Mouse (Mus musculus) limb, embryonic 14.5 days (tissue): ENCODE data around the gene Far1. TPM values are rescaled to one million over a fixed set of nuclear protein-coding genes. Genes with fewer than 3 reads are reported as not detected.

Experiments
- ATAC-seq: fragments of 200-750 bp; cut with Nextera tagmentation; 2 replicates; pipeline ENCODE4 v1.8.0; 2017; ENCODE audit warnings: low read depth, moderate number of reproducible peaks, moderate TSS enrichment; ENCODE audit not compliant: low FRiP score
- DNase-seq: peaks from one replicate; pipeline ENCODE4 v3.0.0-alpha.2; 2015; ENCODE audit warnings: low spot score
- H3K27ac ChIP-seq: fragments of 300-500 bp; sonication (generic); replicated peaks from 2 replicates; pipeline ENCODE4 v1.5.1; 2014; ENCODE audit warnings: low read depth, mild to moderate bottlenecking, low read length, moderate library complexity, mixed read lengths
- H3K27me3 ChIP-seq: fragments of 300-500 bp; sonication (generic); 2 replicates; pipeline ENCODE4 v1.6.1; 2014; ENCODE audit warnings: low read length, mixed read lengths; ENCODE audit not compliant: control insufficient read depth, insufficient read depth
- H3K36me3 ChIP-seq: fragments of 300-500 bp; sonication (generic); 2 replicates; pipeline ENCODE4 v1.6.1; 2014; ENCODE audit warnings: mild to moderate bottlenecking, low read length, moderate library complexity, mixed read lengths; ENCODE audit not compliant: control insufficient read depth, insufficient read depth
- H3K4me1 ChIP-seq: fragments of 300-500 bp; sonication (generic); 2 replicates; pipeline ENCODE4 v1.6.1; 2014; ENCODE audit warnings: antibody characterized with exemption, low read length, mixed read lengths; ENCODE audit not compliant: control insufficient read depth, insufficient read depth
- H3K4me2 ChIP-seq: fragments of 300-500 bp; sonication (generic); replicated peaks from 2 replicates; pipeline ENCODE4 v1.6.1; 2014; ENCODE audit warnings: low read depth, mild to moderate bottlenecking, low read length, moderate library complexity; ENCODE audit not compliant: severe bottlenecking
- H3K4me3 ChIP-seq: fragments of 300-500 bp; sonication (generic); replicated peaks from 2 replicates; pipeline ENCODE4 v1.5.1; 2014; ENCODE audit warnings: low read length
- H3K9ac ChIP-seq: fragments of 300-500 bp; sonication (generic); 2 replicates; pipeline ENCODE4 v1.6.1; 2014; ENCODE audit warnings: mild to moderate bottlenecking, low read depth, low read length, moderate library complexity; ENCODE audit not compliant: severe bottlenecking
- H3K9me3 ChIP-seq: fragments of 300-500 bp; sonication (generic); 2 replicates; pipeline ENCODE4 v1.6.1; 2016; ENCODE audit warnings: low read length; ENCODE audit not compliant: control insufficient read depth
- POLR2A ChIP-seq: fragments of 200-500 bp; IDR thresholded peaks from 2 replicates; pipeline ENCODE4 v1.8.0; 2012; ENCODE audit warnings: inconsistent platforms, mild to moderate bottlenecking, moderate library complexity, borderline replicate concordance; ENCODE audit not compliant: insufficient read depth, insufficient read length; ENCODE audit errors: extremely low read depth
- WGBS: fragments of 180-500 bp; shearing (Covaris S2); extraction: QIAGEN DNeasy Blood & Tissue Kit; methylation state at CpG from one replicate; pipeline ENCODE4 v1.1.7; 2014; 5-methylcytosine and 5-hydroxymethylcytosine counted together
- polyA plus RNA-seq, 2 experiments: library from polyadenylated mRNA; depleted of rRNA in 1 of 2; stranded (reverse) in 1 of 2; unstranded in 1 of 2; fragments of >200 nt; fragmentation: Nextera tagmentation in 1 of 2; extraction: Ambion mirVana in 1 of 2; gene quantifications; 2 replicates each; pipeline versions ENCODE4 v1.2.1 to v1.2.3; 2012 to 2014

Far1 gene
- polyA plus RNA-seq, 2 experiments = 61.9 to 75.5 TPM

DNA sequence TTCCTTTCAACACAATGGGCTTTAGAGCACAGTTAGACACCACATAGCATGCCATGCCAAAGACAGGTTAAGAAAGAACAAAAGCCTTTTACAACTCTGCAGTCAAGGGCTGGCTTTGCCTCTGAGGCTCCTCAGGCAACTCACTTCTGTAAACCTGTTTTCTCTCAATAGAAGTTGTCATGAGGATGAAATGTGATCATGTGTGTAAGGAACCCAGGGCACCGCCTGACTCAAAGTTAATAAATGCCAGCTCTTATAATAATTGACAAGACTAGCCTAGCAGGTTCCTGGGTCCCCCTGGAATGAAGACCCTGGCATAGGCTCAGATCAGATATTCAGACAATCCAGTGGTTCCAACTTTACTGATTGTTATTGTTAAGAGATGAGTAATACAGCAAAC is 77.5 kb downstream of the Far1 start:
- ATAC-seq (no peak), DNase-seq (no peak)
- Histone ChIP-seq H3K4me1 (no peaks in the 10 kb centered on the region), H3K9ac (no peak overlapping the region), H3K36me3 (no peaks in the 10 kb centered on the region), H3K27ac (no peak overlapping the region), H3K4me2 (no peak overlapping the region), H3K27me3 (no peaks in the 10 kb centered on the region), H3K4me3 (no peak overlapping the region), H3K9me3 (no peaks in the 10 kb centered on the region)
- TF ChIP-seq POLR2A = no peak
- WGBS = 48% methylated on average over 1 of the region's 1 CpGs

DNA sequence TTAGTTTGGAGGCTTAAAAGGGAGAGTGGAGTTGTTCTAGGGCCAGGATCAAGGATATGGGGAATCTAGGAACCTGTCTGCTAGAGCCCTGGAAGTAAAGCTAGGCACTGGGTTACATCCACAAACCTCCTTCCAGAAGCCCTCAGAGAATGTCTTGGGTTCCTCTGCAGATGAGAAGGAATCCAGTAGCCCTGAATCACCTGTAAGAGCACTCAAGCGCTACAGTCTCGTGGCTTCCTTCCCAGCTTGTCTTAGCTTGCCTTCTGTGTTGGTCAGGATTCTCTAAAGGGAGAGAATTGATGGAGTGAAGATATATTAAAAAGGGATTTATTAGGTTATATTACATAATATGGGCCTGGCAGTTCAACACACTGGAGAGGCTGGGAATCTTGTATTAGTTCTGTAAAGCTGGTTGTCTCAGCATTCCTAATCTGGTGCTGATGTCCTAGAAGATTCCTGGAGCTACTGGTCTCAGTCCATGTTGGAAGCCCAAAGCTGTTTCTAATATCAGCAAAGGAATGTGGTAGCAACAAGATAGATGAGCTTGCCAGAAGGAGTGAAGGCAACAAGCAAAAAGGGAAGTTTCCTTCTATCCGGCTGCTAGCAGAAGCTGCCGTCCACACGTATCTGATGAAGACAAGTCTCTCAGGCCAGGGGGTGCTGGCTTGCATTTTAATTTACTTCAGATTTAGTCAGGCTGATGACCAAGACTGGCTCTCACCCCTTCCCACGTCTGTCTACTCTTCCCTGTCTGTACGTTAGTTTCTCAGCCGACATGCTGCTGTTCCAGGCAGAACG is 78.1 kb downstream of the Far1 start:
- no peaks in the 10 kb centered on the region for H3K9me3 ChIP-seq
- no peak overlapping the region for H3K4me2 ChIP-seq
- no peak overlapping the region for H3K27ac ChIP-seq
- no peaks in the 10 kb centered on the region for H3K4me1 ChIP-seq
- H3K9ac ChIP-seq = no peak overlapping the region
- 73% methylated on average over 9 of the region's 9 CpGs for WGBS
- DNase-seq = no peak
- H3K36me3 ChIP-seq = no peaks in the 10 kb centered on the region
- H3K4me3 ChIP-seq = no peak overlapping the region
- no peaks in the 10 kb centered on the region for H3K27me3 ChIP-seq
- ATAC-seq = no peak
- TF ChIP-seq POLR2A = no peak

DNA sequence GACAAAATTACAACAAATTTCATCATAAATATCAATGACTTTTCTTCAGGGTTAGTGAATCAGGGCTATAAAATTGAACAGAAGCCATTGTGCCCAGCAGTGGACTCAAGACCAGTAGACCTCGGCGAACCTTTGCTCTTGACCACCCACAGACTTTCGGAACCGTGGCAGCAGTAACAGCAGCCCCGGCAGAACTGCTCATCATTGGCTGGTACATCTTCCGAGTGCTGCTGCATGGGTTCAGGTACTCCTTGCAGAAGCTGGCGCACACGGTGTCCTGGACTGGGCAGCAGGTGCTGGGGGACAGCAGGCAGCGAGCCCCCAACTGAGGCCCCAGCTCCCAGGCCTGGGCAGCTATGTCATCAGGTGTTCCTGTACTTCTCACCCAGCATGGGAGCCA is 79.1 kb downstream of the Far1 start:
- Histone ChIP-seq H3K4me2 (no peak overlapping the region), H3K36me3 (no peaks in the 10 kb centered on the region), H3K27me3 (no peaks in the 10 kb centered on the region), H3K4me3 (no peak overlapping the region), H3K4me1 (no peaks in the 10 kb centered on the region), H3K9me3 (no peaks in the 10 kb centered on the region), H3K9ac (no peak overlapping the region), H3K27ac (no peak overlapping the region)
- DNase-seq (no peak), ATAC-seq (no peak)
- 91% methylated on average over 9 of the region's 9 CpGs for WGBS
- TF ChIP-seq POLR2A = no peak

DNA sequence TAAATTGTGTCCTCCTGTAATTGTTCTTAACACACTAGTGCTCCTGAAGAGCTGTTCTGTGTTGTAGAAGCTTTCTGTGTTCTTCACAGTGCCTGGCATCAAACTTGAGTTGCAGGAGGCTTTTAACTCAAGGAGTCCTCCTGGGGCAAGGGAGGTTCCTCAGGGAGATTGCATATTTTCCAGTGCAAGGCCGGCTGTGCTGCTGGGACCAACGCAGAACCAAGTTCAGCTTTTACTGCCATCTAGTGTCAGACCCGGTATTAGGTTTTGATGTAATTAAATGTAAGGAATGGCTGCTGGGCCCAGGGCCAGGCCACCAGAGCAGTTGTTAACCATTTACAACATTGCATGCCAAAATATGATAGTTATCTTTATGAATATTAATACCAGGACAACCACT is 80.7 kb downstream of the Far1 start:
- no peak overlapping the region for H3K4me2 ChIP-seq
- no peaks in the 10 kb centered on the region for H3K27me3 ChIP-seq
- no peak overlapping the region for H3K9ac ChIP-seq
- H3K4me3 ChIP-seq = no peak overlapping the region
- WGBS = 0% methylated on average over 3 of the region's 3 CpGs
- ATAC-seq = peak; percentile 53
- H3K36me3 ChIP-seq = no peaks in the 10 kb centered on the region
- no peak for TF ChIP-seq POLR2A
- no peaks in the 10 kb centered on the region for H3K4me1 ChIP-seq
- H3K9me3 ChIP-seq = no peaks in the 10 kb centered on the region
- peak; percentile 88 for DNase-seq
- no peak overlapping the region for H3K27ac ChIP-seq

DNA sequence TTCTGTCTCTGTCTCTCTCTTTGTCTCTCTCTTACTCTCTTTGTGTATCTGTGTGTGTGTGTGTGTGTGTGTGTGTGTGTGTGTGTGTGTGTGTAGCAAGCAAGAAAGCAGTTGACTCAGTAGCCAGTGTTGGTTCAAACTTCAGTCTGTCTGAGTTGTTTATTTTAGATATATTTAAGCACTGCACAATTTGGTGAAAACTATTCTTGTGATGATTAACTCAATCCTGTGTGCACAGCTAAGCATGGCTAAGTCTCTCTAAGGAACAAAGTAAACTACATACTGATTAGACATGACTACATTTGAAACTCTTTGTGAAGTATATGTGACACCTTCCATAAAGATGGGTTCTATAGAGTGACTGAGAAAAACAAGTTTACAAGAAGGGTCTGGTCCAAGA is 83.6 kb downstream of the Far1 start:
- ATAC-seq = no peak
- no peak for TF ChIP-seq POLR2A
- H3K9ac ChIP-seq = no peak overlapping the region

More for the DNA sequence above, 83.6 kb downstream of the Far1 start:
- H3K4me2 ChIP-seq = no peak overlapping the region
- H3K27me3 ChIP-seq = no peaks in the 10 kb centered on the region
- DNase-seq = no peak
- H3K9me3 ChIP-seq = no peaks in the 10 kb centered on the region
- H3K36me3 ChIP-seq = no peaks in the 10 kb centered on the region
- H3K27ac ChIP-seq = no peak overlapping the region
- H3K4me3 ChIP-seq = no peak overlapping the region
- H3K4me1 ChIP-seq = no peaks in the 10 kb centered on the region
